Mouse (Mus musculus) adrenal gland, postnatal 0 days (tissue): ENCODE measurements around the gene Kctd19. TPM values are rescaled to one million over a fixed set of nuclear protein-coding genes. Genes with fewer than 3 reads are reported as not detected.

ENCODE experiments used
- polyA plus RNA-seq: library from polyadenylated mRNA; unstranded; fragments of >200 nt; fragmentation: Nextera tagmentation; extraction: Ambion mirVana; gene quantifications from 2 replicates; pipeline ENCODE4 v1.2.1, GENCODE M21; 2015

Gene Kctd19
- polyA plus RNA-seq: 0.09 and 0.12 TPM in 2 replicates

GRCm38 (mm10) chr8:105413391-105413790, at the start of gene Kctd19, which contains the start of gene Lrrc36:
TSS of gene Kctd19 (minus strand) at chr8:105413502.
TSS of gene Lrrc36 (plus strand) at chr8:105413571.

GRCm38 (mm10) chr8:105373032-105373431, 40.3 kb downstream of the Kctd19 start, which contains the start of gene Plekhg4:
TSS of gene Plekhg4 (plus strand) at chr8:105373274.

DNA sequence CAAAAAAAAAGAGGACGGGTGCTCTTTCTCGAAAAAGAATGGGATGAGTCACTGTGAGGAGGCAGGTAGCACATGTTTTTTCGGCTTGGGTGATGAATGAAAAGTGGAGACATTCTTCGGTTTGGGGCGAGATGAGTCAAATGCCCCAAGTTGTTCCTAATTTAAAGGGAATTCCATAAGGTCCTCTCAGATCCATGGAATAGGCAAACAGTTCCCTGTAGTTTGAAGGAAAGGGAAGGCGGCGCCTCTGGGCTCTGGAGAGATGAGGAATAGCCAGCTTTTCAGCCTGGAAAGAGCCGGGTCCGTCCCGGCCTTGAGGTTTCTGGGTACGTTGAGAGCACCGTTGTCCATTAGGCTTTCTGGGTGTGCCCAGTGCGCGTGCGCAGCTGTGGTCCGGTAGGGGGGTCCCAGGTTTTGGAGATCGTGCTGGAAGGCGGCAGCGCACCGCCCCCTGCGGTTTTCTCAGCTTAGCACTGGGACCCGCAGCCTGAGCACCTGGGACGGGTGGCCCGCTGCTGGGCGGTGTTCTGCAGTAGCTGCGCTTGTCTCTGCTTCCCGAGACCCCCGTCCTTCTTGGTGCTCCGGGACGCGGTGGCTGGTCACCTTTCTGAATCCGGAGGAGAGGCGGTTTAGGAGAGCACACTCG, 64.7 kb downstream of the Kctd19 start, which contains the start of gene Slc9a5:
TSS of gene Slc9a5 (plus strand) at position 394 of the 646 bp plus-strand sequence.

DNA sequence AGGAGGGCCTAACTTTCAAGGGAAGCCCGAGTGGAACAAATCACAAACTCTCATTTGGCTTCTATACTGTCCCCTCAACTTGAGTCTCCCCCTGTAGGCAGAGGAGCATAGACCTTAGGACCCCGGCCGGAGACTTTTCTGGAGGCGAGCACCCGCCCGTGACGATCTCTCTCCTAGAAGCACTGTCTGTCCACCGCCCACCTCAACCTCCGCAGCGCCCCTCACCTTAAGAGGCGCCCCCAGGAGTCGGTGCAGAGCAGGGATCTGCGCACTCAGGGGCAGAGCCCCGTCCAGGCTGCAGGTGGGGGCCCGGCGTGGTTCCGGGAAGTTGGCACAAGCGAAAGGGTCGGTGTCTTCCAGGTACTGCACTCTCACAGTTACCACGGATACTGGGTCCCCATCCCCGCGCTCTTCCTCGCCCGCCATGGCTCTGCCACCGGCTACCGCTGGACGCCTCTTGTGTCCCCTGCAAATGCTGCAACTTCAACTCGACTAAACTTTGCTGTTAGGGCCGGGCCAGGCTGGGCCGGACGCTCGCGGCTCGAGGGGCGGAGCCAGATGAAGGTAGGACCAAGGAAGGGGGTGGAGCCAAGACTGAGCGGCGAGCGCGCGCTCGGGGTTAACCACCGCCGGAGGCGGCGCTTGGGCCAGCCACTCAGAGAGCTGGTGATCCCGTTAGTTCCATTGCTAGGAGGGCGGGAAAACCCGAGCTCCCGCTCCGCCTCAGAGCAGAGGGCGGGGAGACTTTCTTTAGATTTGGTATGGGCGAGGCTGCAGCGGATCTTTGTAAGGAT, 65.7 kb downstream of the Kctd19 start, which contains the start of gene Fhod1:
TSS of gene Fhod1 (minus strand) at position 526 of the 794 bp plus-strand sequence.

Other genes with a start within 250 kb of the Kctd19 start
- 46.7 and 52.1 TPM in 2 replicates for gene Cbfb, start 242.8 kb downstream of the Kctd19 start, polyA plus RNA-seq
- gene D230025D16Rik, start 188.4 kb downstream of the Kctd19 start, polyA plus RNA-seq: 15.0 and 24.6 TPM in 2 replicates
- gene B3gnt9, start 158.3 kb downstream of the Kctd19 start, polyA plus RNA-seq: 18.4 and 28.4 TPM in 2 replicates
- gene Tradd, start 148.9 kb downstream of the Kctd19 start, polyA plus RNA-seq: 26.7 and 34.2 TPM in 2 replicates
- gene Fbxl8, start 148.9 kb downstream of the Kctd19 start, polyA plus RNA-seq: 1.5 and 2.9 TPM in 2 replicates
- 0.16 and 0.23 TPM in 2 replicates for gene Hsf4, start 143.7 kb downstream of the Kctd19 start, polyA plus RNA-seq
- gene Nol3, start 137.4 kb downstream of the Kctd19 start, polyA plus RNA-seq: 1.3 and 3.5 TPM in 2 replicates
- 4.5 and 7.9 TPM in 2 replicates for gene 4931428F04Rik, start 123.6 kb downstream of the Kctd19 start, polyA plus RNA-seq
- 6.5 and 16.8 TPM in 2 replicates for gene Exoc3l, start 117.4 kb downstream of the Kctd19 start, polyA plus RNA-seq
- gene E2f4, start 115.8 kb downstream of the Kctd19 start, polyA plus RNA-seq: 37.7 and 47.4 TPM in 2 replicates
- 4.0 and 8.4 TPM in 2 replicates for gene Elmo3, start 107.9 kb downstream of the Kctd19 start, polyA plus RNA-seq
- 5.5 and 9.6 TPM in 2 replicates for gene Lrrc29, start 87.2 kb downstream of the Kctd19 start, polyA plus RNA-seq
- 154 and 181 TPM in 2 replicates for gene Tmem208, start 87.1 kb downstream of the Kctd19 start, polyA plus RNA-seq
- gene Fhod1, start 65.5 kb downstream of the Kctd19 start, polyA plus RNA-seq: 1.1 and 1.2 TPM in 2 replicates
- 0.87 and 0.96 TPM in 2 replicates for gene Slc9a5, start 64.7 kb downstream of the Kctd19 start, polyA plus RNA-seq
- gene Plekhg4, start 40.2 kb downstream of the Kctd19 start, polyA plus RNA-seq: 0.07 and 0.09 TPM in 2 replicates
- 1.5 and 2.0 TPM in 2 replicates for gene Lrrc36, start 69 bp upstream of the Kctd19 start, polyA plus RNA-seq
- gene Tppp3, start 58.0 kb upstream of the Kctd19 start, polyA plus RNA-seq: 223 and 469 TPM in 2 replicates
- 23.7 and 25.9 TPM in 2 replicates for gene Zdhhc1, start 83.4 kb upstream of the Kctd19 start, polyA plus RNA-seq
- gene Hsd11b2, start 105.3 kb upstream of the Kctd19 start, polyA plus RNA-seq: 2.4 and 3.1 TPM in 2 replicates
- gene Atp6v0d1, start 152.5 kb upstream of the Kctd19 start, polyA plus RNA-seq: 91.9 and 92.7 TPM in 2 replicates
- gene Ripor1, start 191.8 kb upstream of the Kctd19 start, polyA plus RNA-seq: 18.0 and 19.1 TPM in 2 replicates
- 43.0 and 59.4 TPM in 2 replicates for gene Ctcf, start 223.1 kb upstream of the Kctd19 start, polyA plus RNA-seq
- 2.8 and 3.9 TPM in 2 replicates for gene Agrp, start 223.9 kb upstream of the Kctd19 start, polyA plus RNA-seq